Mouse (Mus musculus) gastrocnemius, postnatal 14 days (tissue): ENCODE measurements around the gene Nfe2l1. TPM values are rescaled to one million over a fixed set of nuclear protein-coding genes. Genes with fewer than 3 reads are reported as not detected.

Experiments
- microRNA-seq, 2 experiments: library from miRNA; unstranded; fragments of <30 nt; microRNA quantifications; one replicate each; pipeline ENCODE4 v1.2.0; 2021
- total RNA-seq, 2 experiments: library from RNA; stranded (reverse); gene quantifications; 2 replicates each; pipeline ENCODE4 v1.2.3; 2021

Nfe2l1 gene
- total RNA-seq, 2 experiments from 2014 or later: 241 to 268 TPM

Small RNAs within 50 kb of the gene (microRNA-seq; reads per million reads assigned to microRNA genes)
- 717 to 769 reads per million in 2 experiments for gene Mir152

Other genes with a start within 250 kb of the Nfe2l1 start
- gene Snx11, start 52.4 kb downstream of the Nfe2l1 start, total RNA-seq: 10 to 100 TPM in 1 of 2 experiments, 1 to 10 TPM in 1; 7.7 to 11.0 TPM
- gene Cbx1, start 40.8 kb downstream of the Nfe2l1 start, total RNA-seq: 10 to 100 TPM; 36.4 to 37.5 TPM
- gene Copz2, start 19.9 kb upstream of the Nfe2l1 start, total RNA-seq: 10 to 100 TPM; 28.3 to 36.3 TPM
- 10 to 100 TPM; 26.5 to 30.0 TPM for gene Cdk5rap3, start 86.5 kb upstream of the Nfe2l1 start, total RNA-seq
- gene Prr15l, start 98.1 kb upstream of the Nfe2l1 start, total RNA-seq: not detected
- gene Pnpo, start 114.0 kb upstream of the Nfe2l1 start, total RNA-seq: 1 to 10 TPM; 8.5 to 9.5 TPM
- 10 to 100 TPM; 13.1 to 13.6 TPM for gene Sp2, start 153.0 kb upstream of the Nfe2l1 start, total RNA-seq
- gene Sp6, start 183.4 kb upstream of the Nfe2l1 start, total RNA-seq: under 1 TPM; 0.10 to 0.11 TPM
- gene Scrn2, start 200.0 kb upstream of the Nfe2l1 start, total RNA-seq: 10 to 100 TPM in 1 of 2 experiments, 1 to 10 TPM in 1; 8.9 to 10.4 TPM
- gene Lrrc46, start 211.4 kb upstream of the Nfe2l1 start, total RNA-seq: not detected
- gene Mrpl10, start 211.6 kb upstream of the Nfe2l1 start, total RNA-seq: 10 to 100 TPM; 39.8 to 44.0 TPM
- gene Osbpl7, start 220.7 kb upstream of the Nfe2l1 start, total RNA-seq: 1 to 10 TPM; 2.7 to 3.3 TPM